Mouse (Mus musculus) bone marrow, adult 2 months (tissue): Measurements from ENCODE around the gene Tas2r106.

Source experiments
- CTCF ChIP-seq: fragments of 200-500 bp; IDR thresholded peaks from 2 replicates; pipeline ENCODE4 v1.5.1; 2011; ENCODE audit warnings: low read length, control low read depth; ENCODE audit not compliant: control insufficient read depth, insufficient read depth
- POLR2A ChIP-seq: fragments of 200-500 bp; IDR thresholded peaks from 2 replicates; pipeline ENCODE4 v1.6.1; 2011; ENCODE audit warnings: low read depth, mild to moderate bottlenecking, control low read depth, low read length, borderline replicate concordance; ENCODE audit not compliant: control insufficient read depth

- no peak for TF ChIP-seq CTCF
- no peak for TF ChIP-seq POLR2A
Observed at GRCm38 (mm10) chr6:131712803-131713202, 34.1 kb upstream of the Tas2r106 start.
